Comparison of ENCODE assay signal across 26 mouse cellular contexts in the genomic region with DNA sequence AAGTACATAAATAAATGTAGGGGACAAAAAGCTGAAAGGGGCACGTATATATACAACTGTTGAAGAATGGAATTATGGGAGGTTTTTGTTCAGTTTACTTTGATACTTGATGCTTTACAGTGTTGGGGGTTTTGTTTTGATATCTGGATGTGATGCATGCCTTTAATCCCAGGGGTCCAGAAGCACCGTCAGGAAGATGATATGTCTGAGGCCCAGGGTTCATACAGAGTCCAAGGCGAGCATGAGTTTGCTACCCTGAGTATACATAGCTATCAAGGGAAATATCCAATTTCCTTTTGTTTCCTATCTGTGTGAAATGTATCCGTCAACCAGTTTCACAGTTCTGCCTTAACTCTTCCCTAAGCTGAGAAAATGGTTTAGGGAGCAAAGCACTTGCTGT. TPM values are rescaled to one million over a fixed set of nuclear protein-coding genes. Genes with fewer than 3 reads are reported as not detected.
DNase-seq lines count a peak whose midpoint lies in the region; ATAC-seq lines count a peak whose summit lies in the region.
"Had no signal": no experiment of that assay in that cellular context is flagged by ENCODE, and none has a peak within 500 bp of the region (broad histone marks: within the 10 kb centered on the region; RNA-seq: fewer than 3 reads in every experiment).

No protein-coding gene starts in this region.

- no peaks in the 10 kb centered on the region for H3K9me3 ChIP-seq in hindbrain, embryonic 10.5 days
- H3K9me3 ChIP-seq in hindbrain, embryonic 16.5 days (ENCODE audit: control insufficient read depth, low read length) = no peaks in the 10 kb centered on the region
- H3K9me3 ChIP-seq in embryonic facial prominence, embryonic 14.5 days (ENCODE audit: control insufficient read depth, low read length) = 0 out of 2 replicates have a peak, but pooled peaks cover 4% of the 10 kb centered on the region
- H3K9me3 ChIP-seq: forebrain, embryonic 10.5 days; heart, embryonic 12.5 days; hindbrain, embryonic 12.5 days; liver, embryonic 15.5 days; midbrain, embryonic 10.5 days; stomach, embryonic 15.5 days had no signal

- H3K4me3 ChIP-seq in hindbrain, embryonic 10.5 days = no peak overlapping the region
- H3K4me3 ChIP-seq in hindbrain, embryonic 16.5 days (ENCODE audit: low read length) = no peak overlapping the region
- no peak overlapping the region for H3K4me3 ChIP-seq in embryonic facial prominence, embryonic 14.5 days (ENCODE audit: low read depth, low read length)
- H3K4me3 ChIP-seq: forebrain, embryonic 10.5 days; heart, embryonic 12.5 days; hindbrain, embryonic 12.5 days; liver, embryonic 15.5 days; midbrain, embryonic 10.5 days; myocyte; stomach, embryonic 15.5 days had no signal

- intact Hi-C loops in heart, postnatal 36 days (cut with DNase I) = no loop called here

- H3K4me1 ChIP-seq in hindbrain, embryonic 10.5 days (replicated peaks) = peaks cover 10% of the 10 kb centered on the region
- H3K4me1 ChIP-seq in hindbrain, embryonic 16.5 days (ENCODE audit: control insufficient read depth, insufficient read depth, low read depth, low read length) = no peaks in the 10 kb centered on the region
- peaks cover 16% of the 10 kb centered on the region for H3K4me1 ChIP-seq in embryonic facial prominence, embryonic 14.5 days (ENCODE audit: control insufficient read depth, insufficient read depth, low read length)
- H3K4me1 ChIP-seq: liver, embryonic 15.5 days had no signal

- H3K4me2 ChIP-seq in hindbrain, embryonic 16.5 days (ENCODE audit: low read length) = no peak overlapping the region
- no peak overlapping the region for H3K4me2 ChIP-seq in embryonic facial prominence, embryonic 14.5 days (ENCODE audit: low read depth, low read length)
- H3K4me2 ChIP-seq: heart, embryonic 12.5 days; hindbrain, embryonic 12.5 days; liver, embryonic 15.5 days; stomach, embryonic 15.5 days had no signal

- no peak overlapping the region for H3K9ac ChIP-seq in hindbrain, embryonic 16.5 days (ENCODE audit: low read depth, low read length)
- no peak overlapping the region for H3K9ac ChIP-seq in embryonic facial prominence, embryonic 14.5 days (ENCODE audit: low read depth, low read length)
- H3K9ac ChIP-seq: forebrain, postnatal 0 days; heart, embryonic 12.5 days; hindbrain, embryonic 12.5 days; liver, embryonic 15.5 days; stomach, embryonic 15.5 days had no signal

- peak; percentile 13 for DNase-seq in hindbrain, embryonic 10.5 days (ENCODE audit: low spot score)
- DNase-seq in kidney, postnatal 10 days = peak; percentile 4
- no peak for DNase-seq in kidney, postnatal 4 days
- DNase-seq in embryonic facial prominence, embryonic 14.5 days (ENCODE audit: low spot score) = peak; percentile 81
- DNase-seq in heart, postnatal 36 days = no peak
- no peak for DNase-seq in cerebellum, adult 11 months
- DNase-seq: adrenal gland, postnatal 25 days; cerebellum, adult 9-10 months; forebrain, postnatal 0 days; gastrocnemius, postnatal 25 days; heart, adult 18-20 months; heart, postnatal 10 days; kidney, postnatal 14 days; liver; thymus, postnatal 25 days had no signal

- WGBS in hindbrain, embryonic 10.5 days = 63% methylated on average over 4 of the region's 4 CpGs
- 72% methylated on average over 4 of the region's 4 CpGs for WGBS in hindbrain, embryonic 16.5 days
- WGBS in embryonic facial prominence, embryonic 14.5 days = 27% methylated on average over 4 of the region's 4 CpGs

- no peak overlapping the region for H3K27ac ChIP-seq in hindbrain, embryonic 10.5 days
- H3K27ac ChIP-seq in hindbrain, embryonic 16.5 days (ENCODE audit: low read depth, low read length) = no peak overlapping the region
- H3K27ac ChIP-seq in embryonic facial prominence, embryonic 14.5 days (replicated peaks; ENCODE audit: low read depth, low read length) = no peak overlapping the region; the same call in 1 of the 2 replicates
- H3K27ac ChIP-seq: forebrain, embryonic 10.5 days; hindbrain, embryonic 12.5 days; liver, embryonic 15.5 days; macrophage; midbrain, embryonic 10.5 days; stomach, embryonic 15.5 days had no signal

- no peaks in the 10 kb centered on the region for H3K27me3 ChIP-seq in hindbrain, embryonic 10.5 days (ENCODE audit: insufficient read depth, poor library complexity, severe bottlenecking)
- no peaks in the 10 kb centered on the region for H3K27me3 ChIP-seq in hindbrain, embryonic 16.5 days (replicated peaks; ENCODE audit: control insufficient read depth, insufficient read depth, low read length)
- no peaks in the 10 kb centered on the region for H3K27me3 ChIP-seq in embryonic facial prominence, embryonic 14.5 days (replicated peaks; ENCODE audit: control insufficient read depth, insufficient read depth, low read length)
- H3K27me3 ChIP-seq: heart, embryonic 12.5 days; hindbrain, embryonic 12.5 days; liver, embryonic 15.5 days; stomach, embryonic 15.5 days had no signal

- no peak for ATAC-seq in hindbrain, embryonic 16.5 days
- peak; percentile 90 for ATAC-seq in embryonic facial prominence, embryonic 14.5 days (ENCODE audit: low read depth)
- ATAC-seq: CD4-positive, CD25-positive, alpha-beta regulatory T cell, adult 4 months; forebrain, postnatal 0 days; midbrain, embryonic 16.5 days had no signal

- H3K36me3 ChIP-seq in hindbrain, embryonic 10.5 days = no peaks in the 10 kb centered on the region
- no peaks in the 10 kb centered on the region for H3K36me3 ChIP-seq in hindbrain, embryonic 16.5 days (ENCODE audit: control insufficient read depth, insufficient read depth, low read length)
- H3K36me3 ChIP-seq in embryonic facial prominence, embryonic 14.5 days (ENCODE audit: control insufficient read depth, insufficient read depth, low read length) = no peaks in the 10 kb centered on the region
- H3K36me3 ChIP-seq: forebrain, embryonic 10.5 days; heart, embryonic 12.5 days; hindbrain, embryonic 12.5 days; liver, embryonic 15.5 days; midbrain, embryonic 10.5 days; stomach, embryonic 15.5 days had no signal

RNA-seq across cellular contexts. Expression of a gene that starts 29.0 kb away (rescaled TPM):
- 31.1 and 33.9 TPM in 2 replicates for polyA plus RNA-seq in hindbrain, embryonic 10.5 days (2016; fragmentation: Nextera tagmentation; extraction: Ambion mirVana)
- polyA plus RNA-seq in hindbrain, embryonic 16.5 days (2015; fragmentation: Nextera tagmentation; extraction: Ambion mirVana) = 42.5 and 47.6 TPM in 2 replicates
- polyA plus RNA-seq in embryonic facial prominence, embryonic 14.5 days (2014; fragmentation: Nextera tagmentation; extraction: Ambion mirVana) = 32.1 and 35.7 TPM in 2 replicates
- total RNA-seq in heart, postnatal 36 days (2021) = 1 to 10 TPM; 7.0 to 7.4 TPM

Comparison
In these comparisons a context has a peak if more than half of its experiments do, and no peak if none do; other contexts are left out.
1. DNase-seq: peak in hindbrain, embryonic 10.5 days (single experiment), kidney, postnatal 10 days (single experiment) and embryonic facial prominence, embryonic 14.5 days (single experiment); none in kidney, postnatal 4 days (0 of 2), heart, postnatal 36 days (0 of 2) and cerebellum, adult 11 months (single experiment).